Mouse (Mus musculus) CD4-positive, CD25-positive, alpha-beta regulatory T cell, adult 4 months (primary cell): ENCODE data around the gene Chsy1. TPM values are rescaled to one million over a fixed set of nuclear protein-coding genes. Genes with fewer than 3 reads are reported as not detected.
"Not testable (repeated sequence)": the region's sequence is repeated elsewhere in the genome, so short reads cannot be mapped to it uniquely, and the experiment has no call there.

Experiments
- ATAC-seq: one replicate; pipeline ENCODE4 v1.8.0; 2017
- polyA plus RNA-seq, 2 experiments: library from polyadenylated mRNA; unstranded; fragments of 100-300 nt; shearing (Covaris generic); gene quantifications; one replicate each; pipeline ENCODE4 v1.2.1; 2017

The Chsy1 gene
- polyA plus RNA-seq, 2 experiments from 2014 or later, result 7.4 to 10.6 TPM

DNA sequence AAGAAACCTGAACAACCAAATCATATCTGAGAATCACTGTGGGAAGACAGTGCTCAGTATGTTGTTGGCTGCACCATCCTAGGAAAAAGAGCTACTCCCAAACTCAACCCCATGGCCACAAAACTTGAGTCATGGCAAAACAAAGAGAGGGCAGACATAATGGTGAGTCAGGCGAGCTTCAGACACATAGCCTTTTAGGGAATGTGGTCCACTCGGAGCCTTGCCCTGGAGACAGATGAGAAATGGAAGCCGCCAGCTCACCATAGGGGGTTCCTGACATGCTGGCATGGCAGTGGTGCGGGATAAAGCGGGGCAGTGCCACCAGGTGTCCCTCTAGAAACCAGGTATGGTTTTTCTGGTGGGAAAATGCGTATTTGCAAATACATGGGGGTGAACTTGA, 68.8 kb downstream of the Chsy1 start:
- no peak for ATAC-seq

DNA sequence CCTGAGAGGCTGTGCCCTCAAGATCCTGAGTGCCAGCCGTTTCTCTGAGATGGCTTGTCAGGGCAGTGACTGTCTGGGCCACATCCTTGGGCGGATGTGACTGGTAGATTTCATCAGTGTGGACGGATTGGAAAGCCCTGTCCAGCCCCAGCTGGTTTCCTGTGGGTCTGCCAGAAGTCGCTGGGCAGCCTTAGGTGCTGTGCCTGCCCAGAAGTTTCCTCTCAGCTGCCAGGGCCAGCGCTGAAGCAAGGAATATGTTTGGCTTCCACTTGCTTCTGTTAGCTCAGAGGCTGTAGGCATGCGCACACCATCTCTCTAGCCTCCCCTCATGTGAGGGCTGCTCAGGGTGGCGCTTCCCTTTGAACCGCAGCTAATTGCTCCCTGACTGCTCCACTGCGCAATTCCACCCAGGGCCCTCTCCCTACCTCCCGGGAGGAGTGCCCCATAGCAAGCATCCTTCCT, 69.8 kb downstream of the Chsy1 start:
- ATAC-seq, result peak; percentile 6

DNA sequence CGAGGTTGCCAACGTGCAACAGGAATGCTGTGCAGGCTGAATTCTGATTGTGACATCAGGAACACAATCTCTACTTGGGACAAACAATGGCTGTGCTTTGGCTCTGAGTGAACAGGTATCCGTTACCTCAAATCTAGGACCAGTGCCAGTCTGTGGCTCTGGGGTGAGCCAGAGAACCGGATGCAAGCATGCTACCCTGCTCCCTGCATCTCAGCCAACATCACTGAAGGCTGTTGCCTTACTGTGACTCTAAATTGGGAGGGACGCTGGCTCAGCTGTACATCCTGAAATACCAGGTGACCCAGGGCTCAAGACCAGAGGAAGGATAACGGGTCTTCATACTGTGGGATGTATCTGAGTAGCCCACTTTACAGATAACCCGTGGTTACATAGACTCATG, 70.4 kb downstream of the Chsy1 start:
- ATAC-seq, result peak; percentile 38

DNA sequence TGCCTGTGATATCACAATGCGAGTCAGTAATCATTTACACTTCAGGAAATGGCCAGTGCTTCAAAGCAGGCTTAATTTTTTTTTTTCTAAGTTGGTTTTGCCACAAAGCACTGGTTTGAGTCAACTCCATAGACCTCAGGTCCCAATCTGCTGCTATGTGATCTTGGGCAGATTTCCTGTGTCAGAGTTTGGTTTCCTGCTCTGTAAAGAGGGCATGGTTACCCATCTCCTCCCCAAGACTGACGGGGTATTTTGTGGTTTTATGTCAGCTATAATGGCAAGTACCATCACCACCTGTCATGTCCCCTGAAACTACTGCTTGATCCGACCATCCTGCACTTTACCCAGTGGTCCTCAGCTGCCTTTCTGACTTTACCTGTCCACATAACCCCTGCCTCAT, 70.9 kb downstream of the Chsy1 start:
- peak; percentile 71 for ATAC-seq

DNA sequence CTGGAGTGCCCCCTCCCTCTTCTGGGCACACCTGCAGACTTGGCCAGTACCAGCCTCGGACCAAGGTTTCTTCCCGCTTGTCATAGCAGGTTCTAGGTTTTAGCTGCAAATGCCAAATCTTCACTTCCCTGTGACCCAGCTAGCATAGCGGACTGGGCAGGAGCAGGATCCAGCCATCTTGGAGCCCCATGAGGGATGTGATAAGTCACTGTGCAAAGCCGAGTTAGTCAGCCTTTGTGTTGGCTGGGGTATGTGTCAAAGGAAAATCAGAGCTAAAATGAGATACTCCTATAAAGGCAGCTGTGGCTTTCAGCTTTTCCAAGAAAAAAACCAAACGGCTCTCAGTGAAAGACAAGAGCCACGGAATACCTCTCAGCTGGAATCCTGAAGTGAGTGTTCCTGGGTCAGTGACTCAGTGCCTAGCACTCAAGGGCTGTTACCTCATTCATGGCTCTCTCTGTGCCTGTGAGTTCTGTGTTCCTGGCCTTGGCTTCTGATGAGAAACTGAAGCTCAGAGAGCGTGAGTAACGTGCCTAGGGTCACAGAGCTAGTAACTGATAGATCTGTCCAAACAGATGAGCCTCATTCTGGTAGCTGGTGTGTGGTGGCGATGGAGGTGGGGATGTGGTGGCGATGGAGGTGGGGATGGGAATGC, 71.5 kb downstream of the Chsy1 start:
- no peak for ATAC-seq

DNA sequence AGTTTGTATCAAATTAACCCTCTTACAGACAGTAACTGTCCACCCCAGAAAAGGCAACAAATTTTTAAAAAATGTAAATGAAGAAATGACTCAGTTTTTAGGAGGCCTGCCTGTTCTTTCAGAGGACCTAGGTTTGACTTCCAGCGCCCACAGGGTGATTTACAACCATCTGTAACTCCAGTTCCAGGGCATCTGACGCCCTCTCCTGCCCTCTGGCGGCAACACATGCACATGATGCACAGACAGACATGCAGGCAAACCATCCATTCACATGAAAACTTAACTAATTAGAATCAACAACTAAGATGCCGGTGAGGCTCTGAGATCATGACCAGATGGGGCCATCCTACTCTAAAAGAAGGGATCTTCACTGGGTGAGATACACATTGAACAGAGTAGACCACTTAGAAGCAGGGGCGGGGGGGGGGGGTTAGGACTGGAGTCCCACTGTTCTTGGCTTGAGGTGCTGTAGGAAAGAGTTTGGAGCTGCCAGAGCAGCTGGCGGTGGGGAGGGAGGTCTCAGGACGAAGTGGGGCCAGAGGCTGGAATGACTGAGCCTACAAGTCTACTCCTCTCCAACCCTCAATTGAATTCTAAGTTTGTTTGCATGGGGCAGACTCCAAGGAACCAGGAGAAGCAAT, 72.9 kb downstream of the Chsy1 start:
- no peak for ATAC-seq

DNA sequence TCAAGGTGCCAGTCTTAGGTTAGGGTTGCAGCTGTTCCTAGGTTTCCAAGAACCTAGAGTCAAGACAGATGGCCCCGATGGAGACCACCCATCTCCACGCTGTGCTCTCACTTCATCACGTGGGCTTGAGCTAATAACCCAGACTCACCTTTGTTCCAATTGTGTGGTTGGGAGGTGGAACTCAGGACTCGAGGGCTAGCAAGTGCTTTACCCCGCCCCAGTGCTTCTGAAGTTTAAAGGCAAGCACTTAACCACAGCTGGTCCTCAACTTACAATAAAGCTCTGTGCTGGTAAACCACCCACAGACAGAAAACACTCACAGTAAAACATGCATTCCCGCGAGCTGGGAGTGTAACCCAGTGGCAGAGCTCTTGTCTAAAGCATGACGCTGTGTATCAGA, 74.1 kb downstream of the Chsy1 start:
- ATAC-seq, result no peak

DNA sequence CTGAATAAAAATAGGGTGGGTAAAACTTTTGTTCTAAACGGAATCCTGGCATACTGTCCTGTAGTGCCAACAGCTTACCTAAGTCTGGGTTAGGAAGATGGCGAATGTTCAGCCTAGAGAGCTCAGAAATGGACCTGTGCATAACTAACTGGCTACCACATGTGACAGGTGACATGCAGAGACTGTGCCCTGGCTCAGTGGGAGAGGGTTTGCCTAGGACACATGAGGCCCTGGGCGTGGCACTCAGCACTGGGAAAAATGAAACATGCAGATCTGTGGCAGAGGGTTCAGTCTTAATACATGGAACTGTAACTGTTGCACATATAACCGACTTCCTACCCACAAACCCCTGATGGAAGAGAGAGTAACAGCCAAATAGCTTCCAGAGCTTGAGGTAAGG, 74.7 kb downstream of the Chsy1 start:
- ATAC-seq, result no peak

DNA sequence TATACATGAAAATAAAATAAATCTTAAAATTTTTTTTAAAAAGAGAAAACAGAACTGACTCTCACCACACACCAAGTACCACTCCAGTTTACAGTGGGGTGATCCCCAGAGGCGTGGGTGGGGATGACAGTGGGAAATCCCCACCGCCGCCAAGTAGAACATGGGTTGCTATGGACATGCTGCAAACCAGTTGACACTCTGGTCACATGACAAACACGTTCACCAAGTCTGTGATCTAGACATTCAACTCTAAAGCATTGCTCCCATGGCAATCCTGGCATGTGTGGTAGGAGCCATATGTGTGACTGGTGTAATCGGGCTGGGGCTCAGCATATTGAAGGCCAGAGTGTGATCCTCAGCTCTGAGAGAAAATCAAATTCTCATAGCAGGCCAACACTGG, 76.1 kb downstream of the Chsy1 start:
- ATAC-seq, result peak; percentile 81

DNA sequence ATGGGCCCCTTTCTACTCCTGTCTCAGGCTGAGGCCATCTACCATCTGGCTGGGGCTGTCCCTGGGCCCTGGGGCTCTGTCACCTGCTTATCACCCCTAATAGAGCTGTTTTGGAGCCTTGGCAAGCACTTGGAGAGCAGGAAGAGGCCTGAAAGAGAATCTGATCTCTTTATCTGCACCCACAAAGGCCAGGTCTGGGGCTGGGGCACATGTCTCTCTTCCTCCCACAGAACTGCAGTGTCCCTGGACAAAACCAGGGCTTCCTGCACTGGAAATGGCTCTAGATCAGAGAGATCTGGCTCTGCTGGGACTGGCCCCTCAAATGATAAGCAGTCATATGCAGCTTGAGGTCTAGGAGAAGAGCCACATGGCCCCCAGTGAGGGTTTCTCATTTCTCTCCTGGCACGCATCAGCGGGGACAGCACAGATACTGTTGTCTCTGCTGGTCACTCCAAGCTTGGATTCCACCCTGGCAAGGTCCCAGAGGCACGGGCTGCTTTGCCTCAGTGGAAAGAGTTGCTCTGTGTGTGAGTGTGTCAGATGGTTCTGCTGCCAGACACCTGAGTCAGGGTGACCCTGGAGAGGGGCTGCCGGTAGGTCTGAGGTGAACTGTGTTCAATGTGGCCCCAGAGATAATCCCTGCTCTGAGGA, 78.4 kb downstream of the Chsy1 start:
- ATAC-seq, result no peak

DNA sequence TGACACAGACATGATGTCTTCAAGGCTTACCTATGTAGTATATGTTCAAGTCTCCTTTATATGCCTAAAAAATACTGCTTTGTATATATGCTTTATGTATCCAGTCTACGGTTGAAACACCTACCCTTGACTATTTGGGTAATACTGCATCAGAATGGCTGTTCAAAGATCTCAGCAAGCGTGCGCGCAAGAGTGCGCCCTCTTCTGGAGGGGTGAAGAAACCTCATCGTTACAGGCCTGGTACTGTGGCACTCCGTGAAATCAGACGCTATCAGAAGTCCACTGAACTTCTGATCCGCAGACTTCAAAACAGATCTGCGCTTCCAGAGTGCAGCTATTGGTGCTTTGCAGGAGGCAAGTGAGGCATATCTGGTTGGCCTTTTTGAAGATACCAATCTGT, 81.1 kb downstream of the Chsy1 start:
- ATAC-seq, result not testable (repeated sequence)

DNA sequence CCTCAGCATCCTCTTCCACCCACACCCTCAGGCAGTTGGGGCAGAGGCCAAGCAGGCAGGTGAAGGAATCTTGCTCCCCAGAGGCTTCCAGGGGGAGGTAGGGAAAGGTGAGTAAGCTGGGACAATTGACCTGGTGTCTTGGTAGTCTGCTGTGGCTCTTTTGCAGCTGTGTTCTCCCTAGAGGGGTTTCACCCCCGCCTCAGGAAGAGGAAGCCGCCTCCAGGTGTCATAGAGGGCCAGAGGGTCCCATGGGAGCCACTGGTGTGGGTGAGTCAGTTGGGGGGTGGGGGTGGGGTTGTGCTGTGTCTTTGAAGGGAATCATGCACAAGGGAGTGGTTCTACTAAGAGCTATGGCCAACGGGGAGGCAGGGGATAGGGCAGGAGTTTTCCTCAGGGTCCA, 85.2 kb downstream of the Chsy1 start:
- no peak for ATAC-seq

DNA sequence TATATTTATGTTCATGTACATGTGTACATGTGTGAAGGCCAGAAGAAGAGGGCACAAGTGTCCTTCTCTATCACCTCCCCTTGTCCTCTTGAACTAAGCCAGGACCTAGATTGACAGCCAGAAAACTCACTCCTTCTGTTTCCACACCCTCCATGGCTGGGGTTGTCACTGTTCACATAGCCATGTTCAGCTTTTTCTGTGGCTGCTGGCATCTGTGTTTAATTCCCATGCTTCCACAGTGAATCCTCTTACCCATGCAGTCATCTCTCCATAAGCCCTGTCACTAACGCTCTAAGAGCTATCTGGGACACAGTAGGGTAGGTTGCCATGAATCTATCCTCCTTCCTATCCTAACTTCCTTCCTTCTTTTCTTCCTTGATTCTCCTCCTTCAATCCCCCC, 86.6 kb downstream of the Chsy1 start:
- ATAC-seq, result no peak

DNA sequence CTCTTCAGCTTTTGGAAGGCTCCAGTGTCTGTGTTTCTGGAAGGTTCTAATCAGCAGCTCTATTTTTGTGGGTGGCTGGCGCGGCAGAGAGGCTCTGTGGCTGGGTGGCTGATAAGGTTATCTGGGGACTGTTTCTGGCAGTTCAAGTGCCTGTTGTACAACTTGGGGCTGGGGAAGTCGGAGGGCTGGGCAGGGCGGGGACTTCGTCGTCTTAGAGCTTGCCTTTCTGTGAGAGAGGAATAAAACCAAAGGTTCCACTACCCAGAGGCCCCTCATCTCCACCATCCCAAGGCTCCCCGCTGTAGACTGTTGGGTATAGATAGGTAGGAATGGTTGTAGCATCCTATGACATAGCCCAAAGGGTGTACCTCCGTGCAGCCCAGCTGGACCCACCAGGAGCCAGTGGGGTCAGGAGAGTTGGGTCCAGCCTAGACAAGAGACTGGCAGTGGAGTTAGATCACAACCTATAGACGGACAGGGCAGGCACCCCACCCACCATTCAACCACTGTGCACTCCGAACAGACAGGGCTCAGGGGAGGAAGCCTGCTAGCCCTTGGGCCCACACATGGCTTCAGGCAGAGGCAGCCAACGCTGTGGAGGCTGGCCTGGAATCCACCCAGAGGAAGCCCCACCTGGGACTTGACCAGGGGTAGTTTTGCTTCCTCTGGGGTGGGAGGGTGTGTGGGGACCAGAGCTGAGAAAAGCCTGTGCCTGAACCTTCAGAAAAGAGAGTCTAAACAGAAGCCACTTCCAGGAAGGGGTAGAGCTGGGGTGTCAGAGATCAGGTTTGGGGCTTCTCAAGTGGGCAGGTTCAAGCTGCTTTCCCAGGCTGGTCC, 87.5 kb downstream of the Chsy1 start:
- peak; percentile 53 for ATAC-seq

DNA sequence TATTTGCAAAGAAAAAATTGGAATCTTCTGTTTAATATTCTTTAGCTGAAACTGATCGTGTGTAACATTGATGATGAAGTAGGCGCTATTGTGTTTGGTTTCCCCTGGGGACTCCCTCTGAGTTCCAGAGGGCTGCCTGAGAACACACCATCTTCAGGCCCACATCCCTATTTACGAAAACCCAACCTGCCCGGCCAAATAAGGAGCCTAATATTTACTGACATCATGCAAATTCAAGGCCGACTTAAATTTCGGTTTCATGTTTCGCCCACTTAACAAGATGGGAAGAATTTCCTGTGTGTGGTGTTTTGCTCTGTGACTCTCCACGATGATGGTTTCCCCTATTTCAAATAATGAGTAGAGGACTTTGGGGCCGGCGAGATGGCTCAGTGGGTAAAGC, 89.1 kb downstream of the Chsy1 start:
- no peak for ATAC-seq

DNA sequence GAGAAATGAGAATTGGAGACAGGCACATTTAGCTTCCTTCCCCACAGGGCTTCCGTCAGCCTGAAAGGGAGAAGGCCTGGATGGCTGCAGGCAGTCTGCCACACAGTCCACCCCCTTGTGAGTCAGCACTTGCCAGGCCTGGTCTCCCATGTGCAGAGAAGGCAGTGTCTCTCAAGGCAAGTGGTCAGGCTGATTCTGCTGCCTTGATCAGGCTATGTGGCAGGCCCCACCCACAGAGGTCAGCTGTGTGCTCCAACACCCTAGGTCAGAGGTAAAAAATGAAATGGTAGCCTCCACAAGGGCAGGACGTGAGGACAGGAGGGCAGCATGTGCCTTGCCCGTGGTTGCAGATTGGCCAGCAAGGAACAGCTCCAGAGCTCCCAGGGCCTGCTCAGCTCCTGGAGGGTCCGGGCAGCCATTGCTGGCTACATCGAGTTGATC, 90.1 kb downstream of the Chsy1 start:
- ATAC-seq, result no peak

DNA sequence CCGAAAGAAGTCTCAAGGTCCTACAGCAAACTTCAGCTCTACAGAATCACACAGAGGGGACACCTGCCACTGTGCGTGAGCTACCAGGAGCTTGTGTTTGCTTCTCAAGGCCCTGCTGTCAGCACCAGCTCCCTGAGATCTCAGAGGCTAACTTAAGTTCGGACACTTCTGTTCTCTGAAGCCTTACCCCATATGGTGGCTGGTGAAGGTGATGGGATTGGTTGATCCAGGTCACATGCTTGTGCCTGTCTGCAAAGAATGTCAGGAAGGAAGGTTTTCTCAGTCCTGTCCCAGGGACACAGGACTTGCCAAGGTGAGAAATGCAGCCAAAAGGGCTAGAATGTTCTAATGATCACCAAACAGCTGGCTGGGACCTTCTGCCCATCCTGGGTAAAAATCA, 91.1 kb downstream of the Chsy1 start:
- ATAC-seq, result no peak

DNA sequence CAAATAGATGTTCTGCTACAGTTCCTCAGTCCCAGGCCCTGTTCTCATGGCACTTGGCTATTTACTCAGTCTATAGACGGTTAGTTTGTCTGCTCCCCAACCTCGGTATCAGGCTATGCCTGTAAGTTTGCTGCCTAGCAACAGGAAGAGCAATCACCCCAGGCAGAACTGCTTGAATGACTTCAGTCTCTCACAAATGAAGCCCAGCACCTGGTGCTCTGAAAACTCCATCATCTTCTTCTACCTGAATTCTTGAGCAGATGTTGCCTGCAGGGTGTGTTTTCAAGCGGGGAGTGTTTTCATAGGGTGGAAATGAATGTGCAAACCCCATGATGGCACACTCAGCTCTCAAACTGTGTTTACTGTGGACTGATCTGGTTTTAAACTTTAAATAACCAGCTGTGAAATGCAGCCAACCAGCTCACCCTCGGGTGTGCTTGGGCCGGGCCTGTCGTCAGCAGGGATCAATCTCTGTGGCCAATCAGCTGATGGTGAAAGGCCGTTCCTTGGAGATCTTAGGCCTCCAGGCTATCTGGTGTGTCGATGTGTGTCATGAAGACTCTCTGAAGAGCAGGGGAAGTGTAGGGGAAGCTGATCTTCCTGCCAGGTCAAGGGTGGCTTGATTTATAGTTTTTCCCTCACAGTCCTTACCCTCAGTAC, 91.6 kb downstream of the Chsy1 start:
- no peak for ATAC-seq

DNA sequence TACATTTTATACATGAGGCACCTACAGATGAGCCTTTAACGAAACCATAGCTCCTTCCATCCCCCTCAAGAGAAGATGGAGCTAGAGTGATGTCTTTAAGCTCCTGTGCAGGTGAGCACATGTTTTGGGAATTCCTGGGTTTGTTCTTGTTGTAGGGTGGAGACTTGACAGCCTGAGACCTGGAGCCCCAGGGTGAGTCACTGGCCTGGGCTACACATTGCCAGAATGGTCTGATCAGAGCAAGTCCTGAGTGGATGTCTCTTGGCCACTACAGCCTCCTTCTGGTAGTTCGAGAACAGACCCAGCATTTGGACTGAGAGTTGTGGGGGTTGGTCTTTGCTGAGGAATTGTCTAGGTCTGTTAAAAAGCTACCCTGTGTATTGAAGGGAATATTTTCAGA, 92.3 kb downstream of the Chsy1 start:
- no peak for ATAC-seq

DNA sequence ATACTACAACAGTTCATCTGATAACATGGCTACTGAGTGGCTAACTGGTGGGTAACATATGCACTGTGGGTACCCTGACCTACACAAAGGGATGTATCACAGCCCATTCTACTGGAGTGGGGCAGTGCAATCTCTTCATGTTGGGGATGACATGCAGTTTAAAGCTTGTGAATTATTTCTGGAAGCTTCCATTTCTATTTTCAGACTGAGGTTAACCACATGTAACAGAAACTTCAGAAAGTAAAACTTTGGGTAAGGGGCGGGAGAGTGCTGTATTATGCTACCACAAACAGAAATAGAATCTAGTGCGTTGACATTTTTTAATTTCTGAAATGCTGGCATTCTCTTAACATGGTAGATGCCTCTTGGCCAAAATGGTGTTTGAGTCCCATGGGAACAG, 100.6 kb downstream of the Chsy1 start:
- ATAC-seq, result peak; percentile 39

DNA sequence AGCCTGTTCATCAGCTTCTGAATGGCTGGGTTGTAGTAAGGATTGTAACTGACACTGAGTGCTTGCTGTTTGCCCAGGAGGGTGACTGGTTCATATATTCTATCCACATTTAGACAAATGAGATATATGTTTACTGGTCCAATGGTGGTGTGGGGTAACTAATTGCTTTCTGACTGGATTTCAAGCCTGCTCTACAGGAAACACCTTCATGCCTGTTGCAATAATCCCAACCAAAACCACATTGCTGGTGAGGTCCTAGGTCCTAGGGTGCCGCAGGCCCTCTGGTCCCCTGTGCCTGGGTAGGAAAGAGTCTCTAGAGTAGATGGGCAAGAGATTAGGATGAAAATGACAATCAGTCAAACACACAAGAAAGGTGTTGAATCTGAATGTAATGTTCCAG, 103.6 kb downstream of the Chsy1 start:
- ATAC-seq, result no peak

DNA sequence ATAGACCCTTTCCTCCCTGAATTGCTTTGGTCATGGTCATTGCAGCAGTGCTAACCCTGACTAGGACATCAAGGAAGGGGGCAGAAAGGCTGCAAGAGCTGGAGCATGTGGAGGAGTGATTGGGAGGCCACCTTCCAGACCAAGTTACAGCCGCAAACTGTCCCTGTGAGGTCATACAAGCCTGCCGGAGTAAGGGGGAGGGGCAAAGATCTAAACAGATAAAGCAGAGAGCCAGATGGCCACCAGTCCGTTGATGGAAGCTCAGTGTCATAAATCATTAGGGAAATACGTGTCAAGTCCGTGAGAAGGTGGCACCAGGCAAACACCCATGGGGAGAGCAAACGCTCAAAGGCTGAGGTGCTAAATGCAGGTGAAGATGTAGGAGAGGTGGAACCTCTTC, 105.2 kb downstream of the Chsy1 start:
- no peak for ATAC-seq

DNA sequence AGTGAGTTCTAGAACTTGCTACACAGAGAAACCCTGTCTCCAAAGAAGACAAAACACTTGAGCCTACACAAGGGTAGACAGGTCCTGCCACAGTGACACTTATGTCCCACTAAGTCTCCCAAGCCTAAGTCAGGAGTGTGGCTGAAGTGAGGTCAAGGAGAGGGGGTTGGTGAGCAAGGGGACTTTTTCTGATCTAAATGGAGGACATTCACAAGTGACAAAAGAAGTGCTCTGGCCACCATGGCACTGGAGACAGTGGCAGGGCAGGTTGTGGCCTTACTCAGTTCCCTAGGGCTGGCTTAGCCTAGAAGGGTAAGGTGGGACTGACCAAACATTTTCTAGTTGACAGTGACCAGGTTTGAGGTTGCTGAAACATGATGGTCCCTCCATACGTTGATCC, 106.6 kb downstream of the Chsy1 start:
- no peak for ATAC-seq
